24 mouse cellular contexts compared by ENCODE assay signal in genomic region chr2:59344699-59345098, GRCm38 (mm10).
DNase-seq lines count a peak whose midpoint lies in the region; ATAC-seq lines count a peak whose summit lies in the region.
"Had no signal": no experiment of that assay in that cellular context is flagged by ENCODE, and none has a peak within 500 bp of the region (broad histone marks: within the 10 kb centered on the region; RNA-seq: fewer than 3 reads in every experiment).

No protein-coding gene starts in this region.

- H3K36me3 ChIP-seq in forebrain, embryonic 14.5 days (ENCODE audit: control insufficient read depth, insufficient read depth, low read length) = peaks cover 63% of the 10 kb centered on the region

- peak; percentile 93 for DNase-seq in brain, adult 2 months (ENCODE audit: low read depth, low spot score)
- peak; percentile 83 for DNase-seq in cerebellum, adult 8-10 months
- peak; percentile 90 to 91 for DNase-seq in cerebellum, postnatal 25 days
- no peak for DNase-seq in retina, postnatal 1 day
- no peak for DNase-seq in forebrain, embryonic 14.5 days (ENCODE audit: low spot score)
- DNase-seq: B cell, adult 2 months; gastrocnemius, postnatal 14 days; heart, postnatal 4 days; kidney, postnatal 25 days; liver, postnatal 0 days; right cerebral cortex, postnatal 25 days had no signal

- ATAC-seq in forebrain, embryonic 14.5 days = no peak
- ATAC-seq: forebrain, embryonic 13.5 days; liver, embryonic 12.5 days; lung, postnatal 0 days; midbrain, embryonic 13.5 days had no signal

- no peak overlapping the region for H3K4me3 ChIP-seq in brown adipose tissue, adult 24 weeks (ENCODE audit: insufficient read depth, low read depth, low read length)
- no peak overlapping the region for H3K4me3 ChIP-seq in forebrain, embryonic 14.5 days (ENCODE audit: low read depth, low read length)
- H3K4me3 ChIP-seq: forebrain, embryonic 13.5 days; heart, embryonic 10.5 days; heart, embryonic 15.5 days; kidney, embryonic 15.5 days; limb, embryonic 13.5 days; liver, embryonic 12.5 days; midbrain, embryonic 13.5 days; neural tube, embryonic 13.5 days; stomach, embryonic 15.5 days had no signal

- peaks cover 13% of the 10 kb centered on the region for H3K4me1 ChIP-seq in brown adipose tissue, adult 24 weeks (ENCODE audit: control insufficient read depth, insufficient read depth, insufficient read length, low read length)
- H3K4me1 ChIP-seq in forebrain, embryonic 14.5 days (ENCODE audit: control insufficient read depth, insufficient read depth, low read length) = no peaks in the 10 kb centered on the region
- H3K4me1 ChIP-seq: limb, embryonic 13.5 days; liver, embryonic 12.5 days; midbrain, embryonic 13.5 days; neural tube, embryonic 13.5 days had no signal

- 97% methylated on average over 13 of the region's 13 CpGs for WGBS in forebrain, embryonic 14.5 days

- H3K27me3 ChIP-seq in forebrain, embryonic 14.5 days (replicated peaks; ENCODE audit: control insufficient read depth, insufficient read depth, low read length) = no peaks in the 10 kb centered on the region
- H3K27me3 ChIP-seq: forebrain, embryonic 13.5 days; heart, embryonic 15.5 days; kidney, embryonic 15.5 days; limb, embryonic 13.5 days; liver, embryonic 12.5 days; midbrain, embryonic 13.5 days; neural tube, embryonic 13.5 days; stomach, embryonic 15.5 days had no signal

- no peak overlapping the region for H3K4me2 ChIP-seq in forebrain, embryonic 14.5 days (ENCODE audit: low read length)
- H3K4me2 ChIP-seq: forebrain, embryonic 13.5 days; heart, embryonic 15.5 days; hindbrain, embryonic 14.5 days; kidney, embryonic 15.5 days; limb, embryonic 13.5 days; liver, embryonic 12.5 days; midbrain, embryonic 13.5 days; neural tube, embryonic 13.5 days; stomach, embryonic 15.5 days had no signal

- no peaks in the 10 kb centered on the region for H3K9me3 ChIP-seq in forebrain, embryonic 14.5 days (replicated peaks; ENCODE audit: control insufficient read depth, low read length)
- H3K9me3 ChIP-seq: forebrain, embryonic 13.5 days; heart, embryonic 10.5 days; heart, embryonic 15.5 days; kidney, embryonic 15.5 days; limb, embryonic 13.5 days; liver, embryonic 12.5 days; midbrain, embryonic 13.5 days; neural tube, embryonic 13.5 days; stomach, embryonic 15.5 days had no signal

- no peak overlapping the region for H3K9ac ChIP-seq in forebrain, embryonic 14.5 days (ENCODE audit: low read length)
- H3K9ac ChIP-seq: forebrain, embryonic 13.5 days; heart, embryonic 15.5 days; hindbrain, embryonic 14.5 days; kidney, embryonic 15.5 days; limb, embryonic 13.5 days; liver, embryonic 12.5 days; liver, postnatal 0 days; midbrain, embryonic 13.5 days; neural tube, embryonic 13.5 days; stomach, embryonic 15.5 days had no signal

- 0 out of 2 replicates have a peak overlapping the region, but pooled peaks have one; percentile 2 for H3K27ac ChIP-seq in brown adipose tissue, adult 24 weeks (replicated peaks; ENCODE audit: low read depth, low read length)
- no peak overlapping the region for H3K27ac ChIP-seq in forebrain, embryonic 14.5 days (ENCODE audit: low read depth, low read length)
- H3K27ac ChIP-seq: forebrain, embryonic 13.5 days; heart, embryonic 10.5 days; heart, embryonic 15.5 days; hindbrain, embryonic 14.5 days; kidney, embryonic 15.5 days; limb, embryonic 13.5 days; liver, embryonic 12.5 days; macrophage; midbrain, embryonic 13.5 days; neural tube, embryonic 13.5 days; stomach, embryonic 15.5 days had no signal

Comparison
In these comparisons a context has a peak if more than half of its experiments do, and no peak if none do; other contexts are left out.
1. DNase-seq: peak in brain, adult 2 months (single experiment), cerebellum, adult 8-10 months (single experiment) and cerebellum, postnatal 25 days (2 of 2); none in retina, postnatal 1 day (single experiment) and forebrain, embryonic 14.5 days (single experiment).